Mouse (Mus musculus) hindbrain, embryonic 12.5 days (tissue): ENCODE results near the gene Limch1. TPM values are rescaled to one million over a fixed set of nuclear protein-coding genes. Genes with fewer than 3 reads are reported as not detected.

Source experiments
- ATAC-seq: fragments of 200-750 bp; cut with Nextera tagmentation; 2 replicates; pipeline ENCODE4 v1.8.0; 2017; ENCODE audit warnings: moderate TSS enrichment; ENCODE audit not compliant: low FRiP score
- H3K27ac ChIP-seq: fragments of 300-500 bp; sonication (generic); 2 replicates; pipeline ENCODE4 v1.5.1; 2016; ENCODE audit warnings: mild to moderate bottlenecking
- H3K27me3 ChIP-seq: fragments of 300-500 bp; sonication (generic); 2 replicates; pipeline ENCODE4 v1.6.1; 2016; ENCODE audit warnings: mild to moderate bottlenecking
- H3K36me3 ChIP-seq: fragments of 300-500 bp; sonication (generic); 2 replicates; pipeline ENCODE4 v1.6.1; 2016; ENCODE audit warnings: mild to moderate bottlenecking
- H3K4me1 ChIP-seq: fragments of 300-500 bp; sonication (generic); 2 replicates; pipeline ENCODE4 v1.6.1; 2016
- H3K4me2 ChIP-seq: fragments of 300-500 bp; sonication (generic); replicated peaks from 2 replicates; pipeline ENCODE4 v1.6.1; 2016; ENCODE audit warnings: mild to moderate bottlenecking
- H3K4me3 ChIP-seq: fragments of 300-500 bp; sonication (generic); 2 replicates; pipeline ENCODE4 v1.5.1; 2016; ENCODE audit warnings: mild to moderate bottlenecking
- H3K9ac ChIP-seq: fragments of 300-500 bp; sonication (generic); 2 replicates; pipeline ENCODE4 v1.6.1; 2016; ENCODE audit warnings: mild to moderate bottlenecking, moderate library complexity
- H3K9me3 ChIP-seq: fragments of 300-500 bp; sonication (generic); replicated peaks from 2 replicates; pipeline ENCODE4 v1.6.1; 2016; ENCODE audit warnings: mild to moderate bottlenecking
- WGBS: fragments of 180-500 bp; shearing (Covaris S2); methylation state at CpG from one replicate; pipeline ENCODE4 v1.1.7; 2016; 5-methylcytosine and 5-hydroxymethylcytosine counted together
- polyA plus RNA-seq: library from polyadenylated mRNA; unstranded; fragments of >200 nt; fragmentation: Nextera tagmentation; extraction: Ambion mirVana; gene quantifications from 2 replicates; pipeline ENCODE4 v1.2.1, GENCODE M21; 2016

Limch1 gene
- 64.0 and 64.9 TPM in 2 replicates for polyA plus RNA-seq

GRCm38 (mm10) chr5:66745390-66745995 lies at the start of gene Limch1:
TSS of gene Limch1 (plus strand) at chr5:66745827.
- Histone ChIP-seq H3K27ac (peak within 1 kb of the TSS; percentile 81), H3K36me3 (no peaks in the 10 kb centered on the region), H3K9me3 (no peaks in the 10 kb centered on the region), H3K4me3 (peak within 1 kb of the TSS; percentile 69), H3K27me3 (no peaks in the 10 kb centered on the region), H3K4me2 (peak within 1 kb of the TSS; percentile 90), H3K9ac (peak within 1 kb of the TSS; percentile 83), H3K4me1 (peaks cover 24% of the 10 kb centered on the region)
- WGBS: 2% methylated on average over 32 of the region's 50 CpGs
- ATAC-seq: peak; percentile 83

GRCm38 (mm10) chr5:66697119-66697518 lies 48.5 kb upstream of the Limch1 start:
- Histone ChIP-seq H3K4me2 (no peak overlapping the region), H3K9ac (no peak overlapping the region), H3K36me3 (no peaks in the 10 kb centered on the region), H3K27ac (no peak overlapping the region), H3K4me1 (no peaks in the 10 kb centered on the region), H3K9me3 (no peaks in the 10 kb centered on the region), H3K27me3 (no peaks in the 10 kb centered on the region; the same call in 1 of the 2 replicates), H3K4me3 (no peak overlapping the region)
- peak; percentile 71 for ATAC-seq

- H3K27ac ChIP-seq: no peak overlapping the region
- no peak overlapping the region for H3K4me3 ChIP-seq
- ATAC-seq: no peak
- H3K27me3 ChIP-seq: no peaks in the 10 kb centered on the region; the same call in 1 of the 2 replicates
- H3K4me1 ChIP-seq: peaks cover 4% of the 10 kb centered on the region; the same call in 1 of the 2 replicates
- no peak overlapping the region for H3K4me2 ChIP-seq
- 57% methylated on average over 6 of the region's 6 CpGs for WGBS
- no peaks in the 10 kb centered on the region for H3K9me3 ChIP-seq
- no peaks in the 10 kb centered on the region for H3K36me3 ChIP-seq
- H3K9ac ChIP-seq: no peak overlapping the region
These were observed 45.7 kb upstream of the Limch1 start for GRCm38 (mm10) chr5:66699911-66700310.

- Histone ChIP-seq H3K4me3 (no peak overlapping the region), H3K36me3 (no peaks in the 10 kb centered on the region), H3K27me3 (no peaks in the 10 kb centered on the region), H3K9me3 (no peaks in the 10 kb centered on the region), H3K27ac (no peak overlapping the region), H3K9ac (no peak overlapping the region), H3K4me2 (no peak overlapping the region), H3K4me1 (peaks cover 4% of the 10 kb centered on the region; the same call in 1 of the 2 replicates)
- 85% methylated on average over 4 of the region's 4 CpGs for WGBS
- ATAC-seq: no peak
These were observed 43.7 kb upstream of the Limch1 start for GRCm38 (mm10) chr5:66701951-66702350.

DNA sequence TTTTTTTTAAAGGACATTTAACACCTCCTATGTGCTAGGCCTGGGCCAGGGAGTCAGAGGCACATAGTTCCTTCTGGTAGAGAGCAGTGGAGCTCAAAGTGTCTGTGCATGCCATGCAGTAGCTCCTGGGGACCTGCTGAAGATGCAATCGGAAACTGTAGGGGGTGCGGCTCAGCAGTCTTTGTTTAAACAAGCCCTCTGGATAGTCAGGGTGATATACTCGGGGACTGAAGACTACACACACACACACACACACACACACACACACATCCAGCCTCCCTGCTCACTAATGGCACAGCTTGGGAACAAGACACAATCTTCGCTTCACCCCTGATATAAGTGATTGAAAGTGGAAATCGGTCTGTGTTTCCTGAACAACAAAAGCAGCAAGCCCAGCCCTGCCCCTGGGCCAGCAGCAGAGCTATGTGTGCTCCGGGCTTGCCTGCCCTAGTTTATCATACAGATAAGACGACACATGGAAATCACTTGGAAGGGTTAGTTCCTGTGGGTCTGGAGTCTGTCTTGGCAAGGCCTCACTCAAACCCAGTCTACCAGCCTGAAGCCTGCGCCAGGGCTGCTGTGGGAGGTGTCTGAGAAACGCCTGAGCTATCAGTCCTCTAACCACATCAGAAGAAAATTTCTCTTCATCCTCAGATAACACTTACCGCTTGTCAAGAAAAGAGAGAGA lies 42.2 kb upstream of the Limch1 start:
- H3K27ac ChIP-seq: no peak overlapping the region

DNA sequence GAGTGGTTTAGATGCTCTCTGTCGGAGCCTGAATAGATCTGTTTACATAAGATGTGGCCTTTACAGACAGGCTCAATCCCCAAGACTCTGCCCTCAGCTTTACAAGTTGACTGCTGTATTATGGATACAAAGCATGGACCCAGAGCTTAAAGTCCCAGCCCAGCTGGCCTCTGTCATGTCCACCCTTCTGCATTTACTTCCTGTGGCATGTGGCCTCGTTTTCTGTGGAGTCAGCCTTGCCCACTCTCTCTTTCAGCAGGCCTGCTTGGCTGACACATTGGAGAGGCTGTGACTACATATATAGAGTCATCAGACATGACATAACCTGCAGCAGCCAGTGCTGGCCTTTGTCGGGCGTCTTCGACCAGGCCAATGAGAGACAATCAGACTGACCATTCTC lies 37.8 kb upstream of the Limch1 start:
- Histone ChIP-seq H3K27ac (no peak overlapping the region), H3K36me3 (no peaks in the 10 kb centered on the region), H3K9me3 (no peaks in the 10 kb centered on the region), H3K27me3 (no peaks in the 10 kb centered on the region), H3K4me3 (no peak overlapping the region), H3K4me2 (no peak overlapping the region), H3K9ac (no peak overlapping the region), H3K4me1 (peaks cover 4% of the 10 kb centered on the region; the same call in 1 of the 2 replicates)
- 79% methylated on average over 5 of the region's 5 CpGs for WGBS
- no peak for ATAC-seq

More for the DNA sequence above, 42.2 kb upstream of the Limch1 start:
- Histone ChIP-seq H3K4me2 (no peak overlapping the region), H3K27me3 (no peaks in the 10 kb centered on the region), H3K9me3 (no peaks in the 10 kb centered on the region), H3K4me1 (peaks cover 4% of the 10 kb centered on the region; the same call in 1 of the 2 replicates), H3K36me3 (no peaks in the 10 kb centered on the region), H3K4me3 (no peak overlapping the region), H3K9ac (no peak overlapping the region)
- 54% methylated on average over 10 of the region's 10 CpGs for WGBS
- no peak for ATAC-seq

DNA sequence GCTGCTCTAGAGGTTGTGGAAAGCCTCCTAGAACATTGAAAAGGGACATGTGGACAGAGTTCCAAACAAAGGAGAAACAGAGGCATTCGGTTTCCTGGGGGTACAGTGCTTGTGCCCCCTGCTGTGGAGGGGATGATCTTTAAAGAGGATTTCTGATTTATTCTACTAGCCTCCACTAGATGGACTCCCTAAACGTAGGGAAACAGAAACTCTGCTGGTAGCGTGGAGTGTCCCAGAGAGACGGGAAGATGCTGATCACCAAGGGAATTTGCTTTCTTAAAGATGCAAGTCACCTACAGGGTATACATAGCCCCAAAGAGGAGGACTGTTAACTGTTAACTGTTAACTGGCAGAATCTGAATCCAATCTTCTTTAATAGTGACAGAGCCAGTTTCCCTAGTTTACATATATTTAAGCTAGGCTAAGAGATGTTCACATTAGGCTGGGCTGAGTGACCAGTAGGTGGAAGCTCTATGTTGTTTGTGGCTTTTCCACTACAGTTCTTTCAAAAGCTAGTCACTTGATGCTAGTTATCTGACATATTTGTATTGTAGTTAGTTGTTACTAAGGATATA lies 35.1 kb upstream of the Limch1 start:
- Histone ChIP-seq H3K4me3 (no peak overlapping the region), H3K27ac (no peak overlapping the region), H3K4me2 (no peak overlapping the region), H3K4me1 (0 out of 2 replicates have a peak, but pooled peaks cover 2% of the 10 kb centered on the region), H3K9ac (no peak overlapping the region), H3K9me3 (no peaks in the 10 kb centered on the region), H3K36me3 (no peaks in the 10 kb centered on the region), H3K27me3 (0 out of 2 replicates have a peak, but pooled peaks cover 2% of the 10 kb centered on the region)
- 13% methylated on average over 4 of the region's 4 CpGs for WGBS
- ATAC-seq: 0 out of 2 replicates have a peak, but pooled peaks have one; percentile 56

- WGBS: 68% methylated on average over 6 of the region's 6 CpGs
- Histone ChIP-seq H3K4me1 (0 out of 2 replicates have a peak, but pooled peaks cover 2% of the 10 kb centered on the region), H3K9ac (no peak overlapping the region), H3K36me3 (no peaks in the 10 kb centered on the region), H3K4me2 (no peak overlapping the region), H3K4me3 (no peak overlapping the region), H3K27ac (no peak overlapping the region), H3K9me3 (no peaks in the 10 kb centered on the region), H3K27me3 (0 out of 2 replicates have a peak, but pooled peaks cover 2% of the 10 kb centered on the region)
- no peak for ATAC-seq
These were observed 32.8 kb upstream of the Limch1 start for GRCm38 (mm10) chr5:66712801-66713200.

DNA sequence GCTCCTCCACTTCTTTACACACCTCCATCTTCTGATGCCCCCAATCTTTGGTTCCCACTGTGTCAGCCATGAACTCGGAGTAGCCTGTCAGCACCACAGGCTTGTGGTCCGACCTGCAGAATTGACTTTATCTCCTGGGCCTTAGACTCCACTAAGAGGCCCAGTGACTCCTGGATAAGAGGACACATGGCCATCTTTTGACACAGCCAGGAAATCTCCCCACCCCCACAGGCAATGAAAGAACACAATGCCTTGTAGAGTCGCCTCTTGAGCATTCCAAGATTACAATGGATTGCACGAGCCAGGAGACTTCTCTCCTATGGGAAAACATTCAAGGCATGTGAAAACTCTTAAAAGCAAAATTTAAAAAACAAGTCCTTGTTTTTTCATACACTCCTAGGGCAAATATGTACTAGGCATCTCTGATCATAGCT lies 30.1 kb upstream of the Limch1 start:
- no peak overlapping the region for H3K4me2 ChIP-seq
- 0 out of 2 replicates have a peak, but pooled peaks cover 2% of the 10 kb centered on the region for H3K27me3 ChIP-seq
- H3K36me3 ChIP-seq: no peaks in the 10 kb centered on the region
- no peaks in the 10 kb centered on the region for H3K9me3 ChIP-seq
- no peak for ATAC-seq
- H3K4me3 ChIP-seq: no peak overlapping the region
- no peak overlapping the region for H3K9ac ChIP-seq
- H3K27ac ChIP-seq: no peak overlapping the region
- 43% methylated on average over 4 of the region's 4 CpGs for WGBS
- peaks cover 5% of the 10 kb centered on the region; the same call in 1 of the 2 replicates for H3K4me1 ChIP-seq

GRCm38 (mm10) chr5:66717931-66718330 lies 27.7 kb upstream of the Limch1 start:
- Histone ChIP-seq H3K27me3 (0 out of 2 replicates have a peak, but pooled peaks cover 2% of the 10 kb centered on the region), H3K4me2 (no peak overlapping the region), H3K27ac (no peak overlapping the region), H3K4me1 (peaks cover 12% of the 10 kb centered on the region), H3K4me3 (no peak overlapping the region), H3K9me3 (no peaks in the 10 kb centered on the region), H3K9ac (no peak overlapping the region), H3K36me3 (no peaks in the 10 kb centered on the region)
- ATAC-seq: no peak
- WGBS: 66% methylated on average over 4 of the region's 4 CpGs

- H3K27ac ChIP-seq: no peak overlapping the region
- H3K27me3 ChIP-seq: 0 out of 2 replicates have a peak, but pooled peaks cover 2% of the 10 kb centered on the region
- ATAC-seq: no peak
- 55% methylated on average over 3 of the region's 3 CpGs for WGBS
- no peaks in the 10 kb centered on the region for H3K36me3 ChIP-seq
- H3K4me1 ChIP-seq: peaks cover 12% of the 10 kb centered on the region
- H3K4me3 ChIP-seq: no peak overlapping the region
- H3K9me3 ChIP-seq: no peaks in the 10 kb centered on the region
- H3K9ac ChIP-seq: no peak overlapping the region
- H3K4me2 ChIP-seq: no peak overlapping the region
These were observed 27.2 kb upstream of the Limch1 start for GRCm38 (mm10) chr5:66718413-66718812.

- Histone ChIP-seq H3K9ac (no peak overlapping the region), H3K4me3 (no peak overlapping the region), H3K9me3 (no peaks in the 10 kb centered on the region), H3K36me3 (no peaks in the 10 kb centered on the region), H3K27me3 (0 out of 2 replicates have a peak, but pooled peaks cover 2% of the 10 kb centered on the region), H3K4me1 (peaks cover 15% of the 10 kb centered on the region), H3K4me2 (no peak overlapping the region), H3K27ac (no peak overlapping the region)
- no peak for ATAC-seq
- 70% methylated on average over 7 of the region's 7 CpGs for WGBS
These were observed 26.7 kb upstream of the Limch1 start for GRCm38 (mm10) chr5:66718880-66719279.
